Mouse (Mus musculus): Measurements from ENCODE around the gene Fpgs. TPM values are rescaled to one million over a fixed set of nuclear protein-coding genes. Genes with fewer than 3 reads are reported as not detected.

The Fpgs gene
- polyA plus RNA-seq, 1 experiment: 20.7 TPM

DNA sequence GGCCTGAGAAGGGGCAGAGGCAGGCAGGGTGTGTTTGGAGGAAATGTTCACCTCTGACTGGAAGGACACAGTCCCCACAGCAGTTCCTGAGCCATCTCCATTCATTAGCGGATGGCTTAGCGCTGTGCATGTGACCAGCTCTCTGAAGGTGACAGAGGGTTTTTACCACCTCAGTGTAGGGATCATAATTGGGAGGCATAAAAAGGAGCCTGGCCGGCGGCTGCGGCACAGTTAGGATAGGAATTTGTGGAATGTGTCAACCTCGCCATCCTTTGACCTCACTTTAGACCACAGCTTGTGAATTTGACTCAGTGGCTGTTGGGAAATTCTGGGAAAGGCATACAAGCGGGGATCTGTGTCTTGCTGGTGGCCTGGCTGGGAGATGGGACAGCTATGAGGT lies 50.2 kb downstream of the Fpgs start:
- no peaks in the 10 kb centered on the region for H3K36me3 ChIP-seq (ENCODE audit: control insufficient read depth, insufficient read depth)
- peak overlapping the region; percentile 4 for H3K4me2 ChIP-seq (ENCODE audit: low read depth)
- TF ChIP-seq SRF (IDR thresholded peaks at IDR 0.05; ENCODE audit: control insufficient read depth, insufficient read length, low read depth) (no peak), MYOD1 (IDR thresholded peaks at IDR 0.05; ENCODE audit: control insufficient read depth in 1 of 3, insufficient read length in 2 of 3, low read depth in 2 of 3) (no peak), USF1 (IDR thresholded peaks at IDR 0.05; ENCODE audit: low read depth) (no peak), TCF12 (IDR thresholded peaks at IDR 0.05; ENCODE audit: insufficient read depth, poor library complexity, severe bottlenecking) (no peak), CEBPB (IDR thresholded peaks at IDR 0.05; ENCODE audit: insufficient read depth, poor library complexity, severe bottlenecking) (no peak), POLR2A (IDR thresholded peaks at IDR 0.05; ENCODE audit: insufficient read length, low read depth) (no peak), REST (IDR thresholded peaks at IDR 0.05; ENCODE audit: insufficient read depth, insufficient read length) (no peak), MYOG (IDR thresholded peaks at IDR 0.05; ENCODE audit: control insufficient read depth in 1 of 3, insufficient read depth in 1 of 3, insufficient read length in 2 of 3, low read depth in 2 of 3) (no peak), POLR2AphosphoS2 (IDR thresholded peaks at IDR 0.05; ENCODE audit: insufficient read length, low read depth) (no peak), TCF3 (IDR thresholded peaks at IDR 0.05; ENCODE audit: insufficient read length, low read depth) (no peak), MAX (IDR thresholded peaks at IDR 0.05; ENCODE audit: low read depth) (no peak), E2F4 (IDR thresholded peaks at IDR 0.05; ENCODE audit: insufficient read depth) (no peak)
- no peak overlapping the region for H3K4me3 ChIP-seq
- no peaks in the 10 kb centered on the region for H3K27me3 ChIP-seq (ENCODE audit: control insufficient read depth, insufficient read depth, insufficient read length)
- no peaks in the 10 kb centered on the region for H3K79me2 ChIP-seq (ENCODE audit: control insufficient read depth, insufficient read depth)
- H3ac ChIP-seq (ENCODE audit: control insufficient read depth, insufficient read length): no peak overlapping the region

DNA sequence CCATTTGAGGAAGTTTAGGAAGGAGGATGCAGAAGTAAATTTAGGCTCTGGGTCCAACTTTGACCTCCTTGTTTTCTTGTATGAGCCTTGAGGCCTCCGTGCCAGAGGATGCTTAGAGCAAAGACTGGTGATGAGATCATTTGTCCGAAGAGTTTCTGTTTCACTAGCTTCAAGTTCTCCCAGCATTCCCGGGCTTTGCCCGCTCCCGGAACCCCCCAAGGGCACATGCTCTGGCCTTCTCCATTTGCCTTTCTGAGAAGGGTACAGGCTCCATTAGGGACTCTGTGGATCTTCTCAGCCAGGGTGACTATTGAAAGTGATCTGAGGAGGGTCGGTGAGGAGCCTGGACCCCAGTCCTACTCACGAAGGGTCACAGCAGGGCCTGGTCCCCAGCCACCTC lies 56.6 kb downstream of the Fpgs start:
- no peak for TF ChIP-seq TCF3 (IDR thresholded peaks at IDR 0.05; ENCODE audit: insufficient read length, low read depth)
- no peak for TF ChIP-seq E2F4 (IDR thresholded peaks at IDR 0.05; ENCODE audit: insufficient read depth)
- TF ChIP-seq POLR2A (IDR thresholded peaks at IDR 0.05; ENCODE audit: insufficient read length, low read depth): no peak
- no peak for TF ChIP-seq TCF12 (IDR thresholded peaks at IDR 0.05; ENCODE audit: insufficient read depth, poor library complexity, severe bottlenecking)
- TF ChIP-seq SRF (IDR thresholded peaks at IDR 0.05; ENCODE audit: control insufficient read depth, insufficient read length, low read depth): no peak
- no peak for TF ChIP-seq CEBPB (IDR thresholded peaks at IDR 0.05; ENCODE audit: insufficient read depth, poor library complexity, severe bottlenecking)
- TF ChIP-seq REST (IDR thresholded peaks at IDR 0.05; ENCODE audit: insufficient read depth, insufficient read length): no peak
- TF ChIP-seq MAX (IDR thresholded peaks at IDR 0.05; ENCODE audit: low read depth): no peak
- TF ChIP-seq POLR2AphosphoS2 (IDR thresholded peaks at IDR 0.05; ENCODE audit: insufficient read length, low read depth): no peak
- TF ChIP-seq MYOG (IDR thresholded peaks at IDR 0.05; ENCODE audit: control insufficient read depth in 1 of 3, insufficient read depth in 1 of 3, insufficient read length in 2 of 3, low read depth in 2 of 3): no peak
- no peak for TF ChIP-seq MYOD1 (IDR thresholded peaks at IDR 0.05; ENCODE audit: control insufficient read depth in 1 of 3, insufficient read length in 2 of 3, low read depth in 2 of 3)
- TF ChIP-seq USF1 (IDR thresholded peaks at IDR 0.05; ENCODE audit: low read depth): no peak
- Histone ChIP-seq H3K4me3 (no peak overlapping the region), H3K27me3 (ENCODE audit: control insufficient read depth, insufficient read depth, insufficient read length) (no peaks in the 10 kb centered on the region), H3ac (ENCODE audit: control insufficient read depth, insufficient read length) (no peak overlapping the region), H3K36me3 (ENCODE audit: control insufficient read depth, insufficient read depth) (no peaks in the 10 kb centered on the region), H3K4me2 (ENCODE audit: low read depth) (no peak overlapping the region), H3K79me2 (ENCODE audit: control insufficient read depth, insufficient read depth) (no peaks in the 10 kb centered on the region)

- Histone ChIP-seq H3ac (ENCODE audit: control insufficient read depth, insufficient read length) (no peak within 1 kb of the TSS), H3K79me2 (ENCODE audit: control insufficient read depth, insufficient read depth) (no peaks in the 10 kb centered on the region), H3K27me3 (ENCODE audit: control insufficient read depth, insufficient read depth, insufficient read length) (no peaks in the 10 kb centered on the region), H3K4me2 (ENCODE audit: low read depth) (no peak within 1 kb of the TSS), H3K36me3 (ENCODE audit: control insufficient read depth, insufficient read depth) (no peaks in the 10 kb centered on the region), H3K4me3 (no peak within 1 kb of the TSS)
- TF ChIP-seq E2F4 (IDR thresholded peaks at IDR 0.05; ENCODE audit: insufficient read depth) (no peak), MAX (IDR thresholded peaks at IDR 0.05; ENCODE audit: low read depth) (no peak), TCF3 (IDR thresholded peaks at IDR 0.05; ENCODE audit: insufficient read length, low read depth) (no peak), POLR2A (IDR thresholded peaks at IDR 0.05; ENCODE audit: insufficient read length, low read depth) (no peak), POLR2AphosphoS2 (IDR thresholded peaks at IDR 0.05; ENCODE audit: insufficient read length, low read depth) (no peak), CEBPB (IDR thresholded peaks at IDR 0.05; ENCODE audit: insufficient read depth, poor library complexity, severe bottlenecking) (no peak)
These were observed 57.4 kb downstream of the Fpgs start, which contains the start of gene Eng for GRCm38 (mm10) chr2:32646379-32647056. TSS of gene Eng (plus strand) at chr2:32646595.

DNA sequence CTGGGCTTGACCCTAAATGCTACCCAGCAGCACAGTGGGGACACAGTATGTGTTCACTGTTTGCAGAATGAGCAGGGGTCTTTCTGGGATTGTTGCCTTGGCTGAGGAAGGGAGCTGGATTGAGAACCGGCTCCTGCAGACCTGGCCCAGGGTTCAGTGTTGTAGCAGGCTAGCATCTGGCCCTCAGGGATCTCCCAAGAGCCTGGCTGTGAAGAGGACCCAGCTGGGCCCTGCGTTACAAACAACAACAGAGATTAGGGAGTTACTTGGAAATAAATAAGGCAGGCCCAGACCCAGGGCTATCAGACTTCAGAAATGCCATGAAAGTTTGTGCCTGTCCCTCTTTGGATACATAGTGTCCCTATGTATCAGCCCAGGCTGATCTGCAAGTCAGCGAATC lies 58.3 kb downstream of the Fpgs start:
- TF ChIP-seq POLR2AphosphoS2 (IDR thresholded peaks at IDR 0.05; ENCODE audit: insufficient read length, low read depth) (no peak), POLR2A (IDR thresholded peaks at IDR 0.05; ENCODE audit: insufficient read length, low read depth) (no peak), CEBPB (IDR thresholded peaks at IDR 0.05; ENCODE audit: insufficient read depth, poor library complexity, severe bottlenecking) (no peak), MYOG (IDR thresholded peaks at IDR 0.05; ENCODE audit: control insufficient read depth in 1 of 3, insufficient read depth in 1 of 3, insufficient read length in 2 of 3, low read depth in 2 of 3) (no peak), USF1 (IDR thresholded peaks at IDR 0.05; ENCODE audit: low read depth) (no peak), TCF12 (IDR thresholded peaks at IDR 0.05; ENCODE audit: insufficient read depth, poor library complexity, severe bottlenecking) (no peak), MAX (IDR thresholded peaks at IDR 0.05; ENCODE audit: low read depth) (no peak), REST (IDR thresholded peaks at IDR 0.05; ENCODE audit: insufficient read depth, insufficient read length) (no peak), E2F4 (IDR thresholded peaks at IDR 0.05; ENCODE audit: insufficient read depth) (no peak), TCF3 (IDR thresholded peaks at IDR 0.05; ENCODE audit: insufficient read length, low read depth) (no peak), MYOD1 (IDR thresholded peaks at IDR 0.05; ENCODE audit: control insufficient read depth in 1 of 3, insufficient read length in 2 of 3, low read depth in 2 of 3) (no peak), SRF (IDR thresholded peaks at IDR 0.05; ENCODE audit: control insufficient read depth, insufficient read length, low read depth) (no peak)
- no peaks in the 10 kb centered on the region for H3K79me2 ChIP-seq (ENCODE audit: control insufficient read depth, insufficient read depth)
- H3K27me3 ChIP-seq (ENCODE audit: control insufficient read depth, insufficient read depth, insufficient read length): no peaks in the 10 kb centered on the region
- H3ac ChIP-seq (ENCODE audit: control insufficient read depth, insufficient read length): no peak overlapping the region
- no peaks in the 10 kb centered on the region for H3K36me3 ChIP-seq (ENCODE audit: control insufficient read depth, insufficient read depth)
- no peak overlapping the region for H3K4me3 ChIP-seq
- no peak overlapping the region for H3K4me2 ChIP-seq (ENCODE audit: low read depth)
